Mouse (Mus musculus) Patski (cell line): ENCODE results near the gene 2610318N02Rik. TPM values are rescaled to one million over a fixed set of nuclear protein-coding genes. Genes with fewer than 3 reads are reported as not detected.
"Not testable (repeated sequence)": the region's sequence is repeated elsewhere in the genome, so short reads cannot be mapped to it uniquely, and the experiment has no call there.

Source experiments
- ATAC-seq: fragments of 100-300 bp; one replicate; pipeline ENCODE4 v1.8.0; 2021
- CTCF ChIA-PET: fragments of 350-600 bp; sonication (Branson Sonifier 250); formaldehyde crosslinking; loops from one replicate; lab custom pipeline; 2022; ENCODE audit warnings: inconsistent platforms; lab: Charles Lee
- POLR2A ChIA-PET: fragments of 350-600 bp; sonication (Branson Sonifier 250); formaldehyde crosslinking; loops from one replicate; lab custom pipeline; 2022; ENCODE audit warnings: antibody characterized with exemption, inconsistent platforms; lab: Charles Lee
- DNase-seq: peaks from one replicate; pipeline ENCODE4 v3.0.0-alpha.2; 2011; ENCODE audit warnings: low read depth, low spot score
- H3K27me3 ChIP-seq: fragments of 371-371 bp; one replicate; pipeline ENCODE4 v1.5.1; 2021
- CTCF ChIP-seq: fragments of 100-300 bp; IDR thresholded peaks from one replicate; pipeline ENCODE4 v1.5.1; 2021
- in situ Hi-C: fragments of 300-500 bp; cut with MboI; formaldehyde crosslinking; loops from 3 replicates; pipeline ENCODE4 v1.11.1; 2018; ENCODE audit warnings: low pct_unique_long_range_greater_than_20kb, mixed read lengths
- polyA plus RNA-seq: library from polyadenylated mRNA; unstranded; gene quantifications from one replicate; pipeline ENCODE4 v1.2.3, GENCODE M21; 2021

The 2610318N02Rik gene
- polyA plus RNA-seq: 2.7 TPM

- ChIA-PET CTCF (interaction anchor here (0.8 kb wide), 1 partner anchor 167 kb away, joined by 3 read pairs; no protein-coding TSS in a partner anchor), POLR2A (interaction anchor here (1.3 kb wide), 1 partner anchor 14 kb away, joined by 4 read pairs; the partner anchor contains the start of gene Ppil2)
- no peak for TF ChIP-seq CTCF
- in situ Hi-C loops: no loop called here
- no peaks in the 10 kb centered on the region for H3K27me3 ChIP-seq
- DNase-seq: no peak
- ATAC-seq: peak; percentile 63
Observed at GRCm38 (mm10) chr16:17124871-17125520, at the start of gene 2610318N02Rik. Gene 2610318N02Rik, minus strand, starts transcription at chr16:17125167.

DNA sequence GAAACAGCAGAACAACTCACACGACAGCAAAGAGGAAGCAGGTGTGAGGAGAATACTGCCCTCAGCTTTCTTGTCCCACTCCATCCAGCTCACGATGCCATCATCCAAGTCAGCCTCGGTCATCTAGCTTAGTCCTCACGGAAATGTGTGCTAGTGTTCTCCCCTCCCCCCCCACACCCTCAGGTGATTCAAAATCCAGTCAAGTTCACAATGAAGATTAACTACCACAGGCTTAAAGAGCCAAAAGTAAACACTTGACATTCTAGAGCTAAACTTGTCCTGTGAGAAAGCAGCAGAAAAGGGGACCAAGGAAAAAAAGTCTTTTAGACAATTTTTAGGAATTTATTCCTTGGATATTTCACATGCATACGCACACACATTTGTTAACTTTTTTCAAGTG is 43.1 kb upstream of the 2610318N02Rik start:
- in situ Hi-C loops: no loop called here

DNA sequence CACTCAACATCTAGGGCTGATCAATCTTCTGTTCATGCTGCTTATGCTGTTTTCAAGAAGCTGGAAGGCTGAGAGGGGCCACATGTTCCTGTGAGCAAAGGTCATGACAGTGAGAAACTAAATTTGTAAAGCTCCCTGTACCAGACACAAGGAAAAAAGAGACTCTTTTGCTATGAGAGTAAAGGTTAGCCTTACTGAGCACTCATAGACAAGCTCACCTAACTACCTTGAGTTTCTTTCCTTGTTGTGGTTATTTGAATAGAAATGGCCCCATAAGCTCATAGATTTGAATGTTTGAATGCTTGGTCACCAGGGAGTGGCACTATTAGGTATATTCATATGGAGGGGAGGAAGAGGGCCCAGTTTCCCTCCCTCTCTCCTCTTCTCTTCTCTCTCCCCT is 42.2 kb upstream of the 2610318N02Rik start:
- in situ Hi-C loops: no loop called here
- TF ChIP-seq CTCF: no peak
- POLR2A ChIA-PET: interaction anchor here (0.6 kb wide), 1 partner anchor 23 kb away, joined by 3 read pairs; the partner anchor contains the start of gene Ydjc
- CTCF ChIA-PET: interaction anchor here (0.9 to 1.1 kb wide), 3 partner anchors 8 to 23 kb away, joined by 3 read pairs; no protein-coding TSS in a partner anchor
- DNase-seq (no peak), ATAC-seq (no peak)
- no peaks in the 10 kb centered on the region for H3K27me3 ChIP-seq

More for the DNA sequence above, 43.1 kb upstream of the 2610318N02Rik start:
- ChIA-PET POLR2A (interaction anchor here (1.8 kb wide), 1 partner anchor 14 kb away, joined by 5 read pairs; no protein-coding TSS in a partner anchor), CTCF (no interaction called here)
- TF ChIP-seq CTCF: no peak
- ATAC-seq (no peak), DNase-seq (no peak)
- no peaks in the 10 kb centered on the region for H3K27me3 ChIP-seq

DNA sequence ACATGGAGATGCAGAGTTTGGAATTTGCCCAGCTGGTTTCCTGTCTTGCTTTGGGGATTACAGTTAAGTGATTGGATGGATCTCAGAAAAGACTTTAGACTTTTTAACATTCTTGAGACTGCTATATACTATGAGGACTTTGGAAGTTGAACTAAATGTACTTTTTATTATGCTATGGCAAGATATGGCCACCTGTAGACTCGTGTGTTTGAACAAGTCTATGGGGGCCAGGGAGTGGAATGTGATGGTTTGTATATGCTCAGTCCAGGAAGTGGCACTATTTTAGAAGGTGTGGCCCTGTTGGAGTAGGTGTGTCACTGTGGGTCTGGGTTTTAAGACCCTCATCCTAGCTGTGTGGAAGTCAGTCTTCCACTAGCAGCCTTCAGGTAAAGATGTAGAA is 40.5 kb upstream of the 2610318N02Rik start:
- H3K27me3 ChIP-seq, DNase-seq, ATAC-seq, in situ Hi-C loops, CTCF ChIA-PET, POLR2A ChIA-PET: not testable (repeated sequence)

DNA sequence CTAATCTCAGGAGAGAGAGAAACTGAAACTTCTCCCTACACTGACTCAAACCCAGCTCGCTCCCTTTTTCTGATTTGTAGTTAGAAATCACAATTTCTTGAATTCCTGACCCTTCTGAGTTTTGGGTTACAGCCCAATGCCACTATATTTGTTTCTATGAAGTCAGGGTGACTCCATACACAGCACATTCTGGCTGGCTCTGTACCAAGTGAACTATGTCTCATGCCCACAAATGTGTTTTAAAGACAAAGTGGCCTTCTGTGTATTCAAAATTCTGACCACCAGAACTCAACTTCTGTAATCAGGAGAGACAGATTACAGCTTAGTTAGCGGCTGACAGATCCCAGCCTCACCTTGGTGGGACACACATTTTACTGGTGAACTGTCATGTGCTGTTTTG is 29.4 kb upstream of the 2610318N02Rik start:
- DNase-seq (no peak), ATAC-seq (no peak)
- ChIA-PET POLR2A (interaction anchor here (1.4 kb wide), 1 partner anchor 14 kb away, joined by 5 read pairs; no protein-coding TSS in a partner anchor), CTCF (no interaction called here)
- H3K27me3 ChIP-seq: no peaks in the 10 kb centered on the region
- in situ Hi-C loops: no loop called here
- no peak for TF ChIP-seq CTCF

DNA sequence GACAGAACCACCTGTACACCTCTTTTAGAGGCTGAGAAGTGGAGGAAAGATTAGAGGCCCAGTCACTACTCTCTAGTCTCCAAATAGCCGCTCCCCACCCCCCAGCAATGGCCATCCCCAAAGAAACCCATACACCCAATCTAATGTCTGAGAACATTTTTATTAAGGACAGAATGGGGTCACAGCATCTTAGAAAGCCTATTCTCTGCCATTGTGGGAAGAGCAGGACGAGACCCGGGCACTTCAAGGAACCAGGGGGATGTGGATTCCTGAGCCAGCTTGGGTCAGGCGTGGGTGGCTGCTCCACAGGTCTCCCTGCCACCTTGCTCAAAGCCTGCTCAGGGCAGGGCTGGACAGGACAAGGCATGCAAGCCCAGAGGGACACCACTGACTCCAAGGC is 26.9 kb upstream of the 2610318N02Rik start:
- in situ Hi-C loops: no loop called here
- POLR2A ChIA-PET: no interaction called here
- CTCF ChIA-PET: no interaction called here
- TF ChIP-seq CTCF: no peak
- H3K27me3 ChIP-seq: no peaks in the 10 kb centered on the region
- DNase-seq (no peak), ATAC-seq (no peak)

DNA sequence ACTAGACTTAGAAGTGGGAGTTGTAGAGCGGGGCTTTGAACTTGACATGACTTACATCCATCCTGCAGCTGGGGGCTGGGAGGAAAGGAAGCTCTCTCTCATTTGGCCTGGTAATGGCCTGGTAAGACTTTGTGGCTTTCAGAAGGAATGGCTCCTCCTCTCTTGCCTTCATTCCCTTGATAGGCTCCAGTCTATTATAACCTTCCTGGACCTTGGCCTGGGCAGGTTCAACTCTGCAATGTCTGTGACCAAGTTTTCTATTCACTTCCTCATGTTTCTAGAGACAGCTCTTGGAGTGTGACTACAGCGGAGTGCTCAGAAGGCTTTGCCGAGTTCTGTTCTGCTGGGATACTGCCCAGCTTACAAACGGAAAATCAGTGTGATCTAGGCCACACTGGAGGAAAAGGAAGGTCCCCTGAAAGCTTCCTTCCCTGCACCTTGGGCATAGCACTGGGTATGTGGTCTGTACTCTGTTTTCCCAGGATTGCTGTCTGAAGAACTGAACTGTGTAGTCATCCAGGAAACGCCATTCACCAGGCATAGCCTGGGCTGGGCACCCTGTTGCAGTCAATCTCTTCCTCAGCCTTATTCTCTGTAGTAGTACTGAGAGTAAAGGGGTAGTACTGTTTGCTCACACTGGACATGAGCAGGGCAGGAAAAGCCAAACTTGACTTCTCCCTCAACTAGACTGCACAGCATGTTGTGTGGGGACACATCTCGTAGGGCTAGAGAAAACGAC is 25.7 kb upstream of the 2610318N02Rik start:
- TF ChIP-seq CTCF: no peak
- no peaks in the 10 kb centered on the region for H3K27me3 ChIP-seq
- CTCF ChIA-PET: no interaction called here
- no peak for ATAC-seq
- POLR2A ChIA-PET: no interaction called here
- in situ Hi-C loops: no loop called here
- no peak for DNase-seq

- ChIA-PET POLR2A (no interaction called here), CTCF (no interaction called here)
- ATAC-seq: no peak
- TF ChIP-seq CTCF: no peak
- in situ Hi-C loops: no loop called here
- DNase-seq: no peak
- no peaks in the 10 kb centered on the region for H3K27me3 ChIP-seq
Observed at GRCm38 (mm10) chr16:17148084-17148483, 23.1 kb upstream of the 2610318N02Rik start.

GRCm38 (mm10) chr16:17147391-17147929 is 22.5 kb upstream of the 2610318N02Rik start:
- in situ Hi-C loops: no loop called here
- DNase-seq: no peak
- ChIA-PET POLR2A (no interaction called here), CTCF (no interaction called here)
- peak; percentile 8 for ATAC-seq
- no peaks in the 10 kb centered on the region for H3K27me3 ChIP-seq
- no peak for TF ChIP-seq CTCF

DNA sequence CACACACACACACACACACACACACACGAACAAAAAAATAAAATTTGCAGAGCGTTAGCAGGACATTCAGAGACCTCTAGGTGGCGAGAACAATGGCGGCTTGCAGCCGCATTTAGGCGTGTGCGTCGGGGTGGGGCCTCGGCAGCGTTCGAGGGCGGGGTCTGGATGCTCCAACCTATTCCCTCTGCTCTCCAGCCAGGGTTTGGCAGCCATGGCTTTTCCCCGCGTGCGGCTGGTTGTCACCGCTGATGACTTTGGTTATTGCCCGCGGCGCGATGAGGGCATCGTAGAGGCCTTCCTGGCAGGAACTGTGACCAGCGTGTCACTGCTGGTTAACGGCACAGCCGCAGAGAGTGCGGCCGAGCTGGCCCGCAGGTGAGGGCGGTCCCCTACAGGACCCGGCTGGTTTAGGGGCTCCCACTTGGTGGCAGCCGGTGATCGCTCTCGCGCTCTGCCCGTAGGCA is 21.8 kb upstream of the 2610318N02Rik start, which contains the start of gene Ccdc116:
Ccdc116 (minus strand) TSS at position 458 of the 464 bp plus-strand sequence.
- in situ Hi-C loops: no loop called here
- ChIA-PET CTCF (no interaction called here), POLR2A (no interaction called here)
- ATAC-seq (peak; percentile 93), DNase-seq (no peak)
- no peak for TF ChIP-seq CTCF
- no peaks in the 10 kb centered on the region for H3K27me3 ChIP-seq
